Mouse (Mus musculus) hindbrain, embryonic 15.5 days (tissue): ENCODE measurements around the gene Syne1. TPM values are rescaled to one million over a fixed set of nuclear protein-coding genes. Genes with fewer than 3 reads are reported as not detected.

Experiments used
- ATAC-seq: fragments of 200-750 bp; cut with Nextera tagmentation; 2 replicates; pipeline ENCODE4 v1.8.0; 2017; ENCODE audit warnings: low read depth, moderate number of reproducible peaks, moderate TSS enrichment; ENCODE audit not compliant: low FRiP score
- H3K27ac ChIP-seq: fragments of 300-500 bp; sonication (generic); replicated peaks from 2 replicates; pipeline ENCODE4 v1.5.1; 2015; ENCODE audit warnings: mild to moderate bottlenecking, inconsistent platforms
- H3K27me3 ChIP-seq: fragments of 300-500 bp; sonication (generic); 2 replicates; pipeline ENCODE4 v1.6.1; 2015; ENCODE audit warnings: control low read depth, inconsistent platforms
- H3K36me3 ChIP-seq: fragments of 300-500 bp; sonication (generic); 2 replicates; pipeline ENCODE4 v1.6.1; 2015; ENCODE audit warnings: control low read depth, inconsistent platforms
- H3K4me1 ChIP-seq: fragments of 300-500 bp; sonication (generic); replicated peaks from 2 replicates; pipeline ENCODE4 v1.6.1; 2015; ENCODE audit warnings: control low read depth, inconsistent platforms
- H3K4me2 ChIP-seq: fragments of 300-500 bp; sonication (generic); 2 replicates; pipeline ENCODE4 v1.6.1; 2015; ENCODE audit warnings: moderate library complexity, mild to moderate bottlenecking, inconsistent platforms
- H3K4me3 ChIP-seq: fragments of 300-500 bp; sonication (generic); 2 replicates; pipeline ENCODE4 v1.5.1; 2015; ENCODE audit warnings: mild to moderate bottlenecking, inconsistent platforms
- H3K9ac ChIP-seq: fragments of 300-500 bp; sonication (generic); 2 replicates; pipeline ENCODE4 v1.6.1; 2015; ENCODE audit warnings: inconsistent platforms
- H3K9me3 ChIP-seq: fragments of 300-500 bp; sonication (generic); 2 replicates; pipeline ENCODE4 v1.6.1; 2016; ENCODE audit warnings: control low read depth, inconsistent platforms
- WGBS: fragments of 180-500 bp; shearing (Covaris S2); methylation state at CpG from one replicate; pipeline ENCODE4 v1.1.7; 2015; 5-methylcytosine and 5-hydroxymethylcytosine counted together
- polyA plus RNA-seq: library from polyadenylated mRNA; unstranded; fragments of >200 nt; fragmentation: Nextera tagmentation; extraction: Ambion mirVana; gene quantifications from 2 replicates; pipeline ENCODE4 v1.2.1, GENCODE M21; 2015

Syne1 gene
- polyA plus RNA-seq, 1 experiment from 2014 or later, result 15.2 TPM

GRCm38 (mm10) chr10:5381536-5381935 is 169.7 kb downstream of the Syne1 start:
- Histone ChIP-seq H3K27me3 (no peaks in the 10 kb centered on the region), H3K27ac (no peak overlapping the region), H3K36me3 (no peaks in the 10 kb centered on the region), H3K4me1 (no peaks in the 10 kb centered on the region), H3K4me2 (no peak overlapping the region), H3K4me3 (no peak overlapping the region), H3K9ac (no peak overlapping the region), H3K9me3 (no peaks in the 10 kb centered on the region)
- 89% methylated on average over 4 of the region's 4 CpGs for WGBS
- ATAC-seq, result no peak

- ATAC-seq, result no peak
- H3K4me1 ChIP-seq, result no peaks in the 10 kb centered on the region
- no peak overlapping the region for H3K27ac ChIP-seq
- 68% methylated on average over 2 of the region's 2 CpGs for WGBS
- H3K4me2 ChIP-seq, result no peak overlapping the region
- no peaks in the 10 kb centered on the region for H3K36me3 ChIP-seq
- H3K4me3 ChIP-seq, result no peak overlapping the region
- no peaks in the 10 kb centered on the region for H3K9me3 ChIP-seq
- H3K9ac ChIP-seq, result no peak overlapping the region
- H3K27me3 ChIP-seq, result no peaks in the 10 kb centered on the region
Measured at GRCm38 (mm10) chr10:5378969-5379368, 172.3 kb downstream of the Syne1 start.

GRCm38 (mm10) chr10:5369599-5369998 is 181.7 kb downstream of the Syne1 start:
- Histone ChIP-seq H3K27ac (no peak overlapping the region), H3K4me2 (no peak overlapping the region), H3K36me3 (no peaks in the 10 kb centered on the region), H3K4me3 (no peak overlapping the region), H3K27me3 (no peaks in the 10 kb centered on the region), H3K4me1 (no peaks in the 10 kb centered on the region), H3K9me3 (no peaks in the 10 kb centered on the region), H3K9ac (no peak overlapping the region)
- 74% methylated on average over 4 of the region's 4 CpGs for WGBS
- no peak for ATAC-seq

GRCm38 (mm10) chr10:5368266-5368665 is 183.0 kb downstream of the Syne1 start:
- no peak overlapping the region for H3K4me2 ChIP-seq
- peak; percentile 56; the same call in 1 of the 2 replicates for ATAC-seq
- 64% methylated on average over 6 of the region's 6 CpGs for WGBS
- H3K4me3 ChIP-seq, result no peak overlapping the region
- no peaks in the 10 kb centered on the region for H3K36me3 ChIP-seq
- H3K9me3 ChIP-seq, result no peaks in the 10 kb centered on the region
- H3K9ac ChIP-seq, result no peak overlapping the region
- H3K4me1 ChIP-seq, result no peaks in the 10 kb centered on the region
- H3K27me3 ChIP-seq, result no peaks in the 10 kb centered on the region
- no peak overlapping the region for H3K27ac ChIP-seq

GRCm38 (mm10) chr10:5367465-5368011 is 183.7 kb downstream of the Syne1 start:
- Histone ChIP-seq H3K4me1 (no peaks in the 10 kb centered on the region), H3K4me2 (no peak overlapping the region), H3K9ac (no peak overlapping the region), H3K36me3 (no peaks in the 10 kb centered on the region), H3K4me3 (no peak overlapping the region), H3K27ac (no peak overlapping the region), H3K27me3 (no peaks in the 10 kb centered on the region), H3K9me3 (no peaks in the 10 kb centered on the region)
- 76% methylated on average over 12 of the region's 12 CpGs for WGBS
- ATAC-seq, result no peak

- H3K4me2 ChIP-seq, result no peak overlapping the region
- WGBS, result 43% methylated on average over 7 of the region's 7 CpGs
- 0 out of 2 replicates have a peak, but pooled peaks have one; percentile 54 for ATAC-seq
Measured at GRCm38 (mm10) chr10:5360560-5360959, 190.7 kb downstream of the Syne1 start.

GRCm38 (mm10) chr10:5356614-5357013 is 194.7 kb downstream of the Syne1 start:
- 0 out of 2 replicates have a peak, but pooled peaks cover 3% of the 10 kb centered on the region for H3K36me3 ChIP-seq
- no peaks in the 10 kb centered on the region for H3K4me1 ChIP-seq
- no peak for ATAC-seq
- H3K4me2 ChIP-seq, result no peak overlapping the region
- H3K27me3 ChIP-seq, result no peaks in the 10 kb centered on the region
- no peaks in the 10 kb centered on the region for H3K9me3 ChIP-seq
- WGBS, result 89% methylated on average over 5 of the region's 5 CpGs
- H3K27ac ChIP-seq, result no peak overlapping the region
- no peak overlapping the region for H3K9ac ChIP-seq
- H3K4me3 ChIP-seq, result no peak overlapping the region

More at GRCm38 (mm10) chr10:5360560-5360959, 190.7 kb downstream of the Syne1 start:
- Histone ChIP-seq H3K27me3 (no peaks in the 10 kb centered on the region), H3K27ac (no peak overlapping the region), H3K4me1 (no peaks in the 10 kb centered on the region), H3K9me3 (no peaks in the 10 kb centered on the region), H3K4me3 (no peak overlapping the region), H3K9ac (no peak overlapping the region), H3K36me3 (0 out of 2 replicates have a peak, but pooled peaks cover 3% of the 10 kb centered on the region)

GRCm38 (mm10) chr10:5353390-5353789 is 197.9 kb downstream of the Syne1 start:
- WGBS, result 88% methylated on average over 1 of the region's 1 CpGs
- no peak for ATAC-seq

GRCm38 (mm10) chr10:5346911-5347310 is 204.4 kb downstream of the Syne1 start:
- no peaks in the 10 kb centered on the region for H3K4me1 ChIP-seq
- no peaks in the 10 kb centered on the region for H3K9me3 ChIP-seq
- no peaks in the 10 kb centered on the region for H3K27me3 ChIP-seq
- H3K36me3 ChIP-seq, result peaks cover 14% of the 10 kb centered on the region; the same call in 1 of the 2 replicates
- no peak overlapping the region for H3K4me3 ChIP-seq
- no peak overlapping the region for H3K27ac ChIP-seq
- no peak overlapping the region for H3K4me2 ChIP-seq
- 60% methylated on average over 1 of the region's 1 CpGs for WGBS
- ATAC-seq, result no peak
- H3K9ac ChIP-seq, result no peak overlapping the region

More at GRCm38 (mm10) chr10:5353390-5353789, 197.9 kb downstream of the Syne1 start:
- Histone ChIP-seq H3K9me3 (no peaks in the 10 kb centered on the region), H3K9ac (no peak overlapping the region), H3K4me2 (no peak overlapping the region), H3K4me1 (no peaks in the 10 kb centered on the region), H3K4me3 (no peak overlapping the region), H3K27me3 (no peaks in the 10 kb centered on the region), H3K36me3 (peaks cover 16% of the 10 kb centered on the region; the same call in 1 of the 2 replicates), H3K27ac (no peak overlapping the region)

- no peak overlapping the region for H3K4me3 ChIP-seq
- H3K27ac ChIP-seq, result no peak overlapping the region
- H3K4me2 ChIP-seq, result no peak overlapping the region
- H3K4me1 ChIP-seq, result no peaks in the 10 kb centered on the region
- no peak for ATAC-seq
- H3K36me3 ChIP-seq, result 0 out of 2 replicates have a peak, but pooled peaks cover 6% of the 10 kb centered on the region
- H3K9me3 ChIP-seq, result no peaks in the 10 kb centered on the region
- no peak overlapping the region for H3K9ac ChIP-seq
- H3K27me3 ChIP-seq, result no peaks in the 10 kb centered on the region
- 59% methylated on average over 4 of the region's 4 CpGs for WGBS
Measured at GRCm38 (mm10) chr10:5343211-5343610, 208.1 kb downstream of the Syne1 start.

- ATAC-seq, result no peak
- Histone ChIP-seq H3K27me3 (no peaks in the 10 kb centered on the region), H3K9me3 (no peaks in the 10 kb centered on the region), H3K4me1 (no peaks in the 10 kb centered on the region), H3K4me3 (no peak overlapping the region), H3K9ac (no peak overlapping the region), H3K4me2 (no peak overlapping the region), H3K27ac (no peak overlapping the region), H3K36me3 (0 out of 2 replicates have a peak, but pooled peaks cover under 1% of the 10 kb centered on the region)
Measured at GRCm38 (mm10) chr10:5336394-5336793, 214.9 kb downstream of the Syne1 start.

GRCm38 (mm10) chr10:5332801-5333200 is 218.5 kb downstream of the Syne1 start:
- Histone ChIP-seq H3K9me3 (no peaks in the 10 kb centered on the region), H3K4me3 (no peak overlapping the region), H3K27ac (no peak overlapping the region), H3K9ac (no peak overlapping the region), H3K27me3 (no peaks in the 10 kb centered on the region), H3K4me2 (no peak overlapping the region), H3K36me3 (no peaks in the 10 kb centered on the region), H3K4me1 (no peaks in the 10 kb centered on the region)
- ATAC-seq, result no peak
- 90% methylated on average over 5 of the region's 5 CpGs for WGBS

GRCm38 (mm10) chr10:5326716-5327115 is 224.6 kb downstream of the Syne1 start:
- no peak for ATAC-seq
- no peak overlapping the region for H3K4me3 ChIP-seq
- no peaks in the 10 kb centered on the region for H3K36me3 ChIP-seq
- no peaks in the 10 kb centered on the region for H3K9me3 ChIP-seq
- H3K4me2 ChIP-seq, result no peak overlapping the region
- H3K27ac ChIP-seq, result no peak overlapping the region
- H3K4me1 ChIP-seq, result no peaks in the 10 kb centered on the region
- no peaks in the 10 kb centered on the region for H3K27me3 ChIP-seq
- 79% methylated on average over 9 of the region's 9 CpGs for WGBS
- H3K9ac ChIP-seq, result no peak overlapping the region
